Mouse (Mus musculus): ENCODE data around the gene Gm43191.

The Gm43191 gene

GRCm38 (mm10) chr3:116681160-116681559, at the start of gene Gm43191:
Gm43191 (minus strand) TSS chr3:116681260.
- no peak for DNase-seq (ENCODE audit: low read depth, low spot score)

- DNase-seq (ENCODE audit: low read depth, low spot score): no peak
Measured at GRCm38 (mm10) chr3:116729483-116730174, 48.6 kb upstream of the Gm43191 start.

- DNase-seq (ENCODE audit: low read depth, low spot score): no peak
Measured at GRCm38 (mm10) chr3:116726807-116727206, 45.7 kb upstream of the Gm43191 start.

GRCm38 (mm10) chr3:116723496-116724481, 42.7 kb upstream of the Gm43191 start:
- DNase-seq (ENCODE audit: low read depth, low spot score): peak; percentile 53

- peak; percentile 90 for DNase-seq (ENCODE audit: low read depth, low spot score)
Measured at GRCm38 (mm10) chr3:116722980-116723379, 41.9 kb upstream of the Gm43191 start.

- peak; percentile 69 for DNase-seq (ENCODE audit: low read depth, low spot score)
Measured at GRCm38 (mm10) chr3:116718951-116719350, 37.9 kb upstream of the Gm43191 start.

- no peak for DNase-seq (ENCODE audit: low read depth, low spot score)
Measured at GRCm38 (mm10) chr3:116713031-116713430, 32.0 kb upstream of the Gm43191 start.

GRCm38 (mm10) chr3:116712436-116712881, 31.4 kb upstream of the Gm43191 start, which contains the start of gene Slc35a3:
Slc35a3 (minus strand) TSS chr3:116712831.
- DNase-seq (ENCODE audit: low read depth, low spot score): no peak

- DNase-seq (ENCODE audit: low read depth, low spot score): peak; percentile 79
Measured at GRCm38 (mm10) chr3:116711624-116712435, 30.8 kb upstream of the Gm43191 start.

- DNase-seq (ENCODE audit: low read depth, low spot score): no peak
Measured at GRCm38 (mm10) chr3:116710941-116711340, 29.9 kb upstream of the Gm43191 start.

- no peak for DNase-seq (ENCODE audit: low read depth, low spot score)
Measured at GRCm38 (mm10) chr3:116705637-116706204, 24.7 kb upstream of the Gm43191 start.

GRCm38 (mm10) chr3:116703835-116704234, 22.8 kb upstream of the Gm43191 start:
- no peak for DNase-seq (ENCODE audit: low read depth, low spot score)

GRCm38 (mm10) chr3:116702647-116703272, 21.7 kb upstream of the Gm43191 start:
- no peak for DNase-seq (ENCODE audit: low read depth, low spot score)

GRCm38 (mm10) chr3:116701601-116702000, 20.5 kb upstream of the Gm43191 start:
- peak; percentile 57 for DNase-seq (ENCODE audit: low read depth, low spot score)

- DNase-seq (ENCODE audit: low read depth, low spot score): no peak
Measured at GRCm38 (mm10) chr3:116698786-116699185, 17.7 kb upstream of the Gm43191 start.

- DNase-seq (ENCODE audit: low read depth, low spot score): no peak
Measured at GRCm38 (mm10) chr3:116695666-116695985, 14.6 kb upstream of the Gm43191 start.

GRCm38 (mm10) chr3:116694955-116695665, 14.1 kb upstream of the Gm43191 start:
- DNase-seq (ENCODE audit: low read depth, low spot score): no peak

GRCm38 (mm10) chr3:116694312-116694711, 13.3 kb upstream of the Gm43191 start:
- no peak for DNase-seq (ENCODE audit: low read depth, low spot score)

GRCm38 (mm10) chr3:116664281-116664680, 16.8 kb downstream of the Gm43191 start:
- peak; percentile 83 for DNase-seq (ENCODE audit: low read depth, low spot score)

GRCm38 (mm10) chr3:116662463-116662863, 18.6 kb downstream of the Gm43191 start, which contains the start of gene Mfsd14a:
Mfsd14a (minus strand) TSS chr3:116662677.
- peak; percentile 98 for DNase-seq (ENCODE audit: low read depth, low spot score)

All from ZHBTc4 (cell line).